ENCODE assay signal across 9 mouse cellular contexts in genomic region chr1:51934176-51934924, GRCm38 (mm10). TPM values are rescaled to one million over a fixed set of nuclear protein-coding genes. Genes with fewer than 3 reads are reported as not detected.
A peak's percentile ranks its signal among the peaks of the same experiment; 100 is the strongest.
DNase-seq lines count a peak whose midpoint lies in the region; ATAC-seq and TF ChIP-seq lines count a peak whose summit lies in the region.
"Had no signal": no experiment of that assay in that cellular context is flagged by ENCODE, and none has a peak within 500 bp of the region (broad histone marks: within the 10 kb centered on the region; RNA-seq: fewer than 3 reads in every experiment).

No protein-coding gene starts in this region.

- intact Hi-C loops in gastrocnemius, adult 2 months (cut with DNase I): no loop called here

- H3K4me3 ChIP-seq in liver, embryonic 12.5 days: no peak overlapping the region
- no peak overlapping the region for H3K4me3 ChIP-seq in gastrocnemius, adult 2 months
- H3K4me3 ChIP-seq: midbrain, embryonic 15.5 days had no signal

- no peaks in the 10 kb centered on the region for H3K36me3 ChIP-seq in liver, embryonic 12.5 days
- H3K36me3 ChIP-seq: midbrain, embryonic 15.5 days had no signal

- H3K9me3 ChIP-seq in liver, embryonic 12.5 days (replicated peaks): no peaks in the 10 kb centered on the region
- H3K9me3 ChIP-seq: midbrain, embryonic 15.5 days had no signal

- H3K9ac ChIP-seq in liver, embryonic 12.5 days: no peak overlapping the region
- H3K9ac ChIP-seq: midbrain, embryonic 15.5 days had no signal

- H3K27me3 ChIP-seq in liver, embryonic 12.5 days (replicated peaks): no peaks in the 10 kb centered on the region
- H3K27me3 ChIP-seq: midbrain, embryonic 15.5 days had no signal

- 26% methylated on average over 11 of the region's 11 CpGs for WGBS in liver, embryonic 12.5 days (ENCODE audit: insufficient replicate concordance)

- DNase-seq in A20 (ENCODE audit: low read depth, low spot score): peak; percentile 81
- DNase-seq in gastrocnemius, adult 2 months: no peak
- DNase-seq in cerebellum, adult 9-10 months: no peak
- no peak for DNase-seq in right cerebral cortex, postnatal 36 days (ENCODE audit: low spot score in 2 of 2)
- DNase-seq: right cerebral cortex, postnatal 25 days had no signal

- H3K4me2 ChIP-seq in liver, embryonic 12.5 days: no peak overlapping the region
- H3K4me2 ChIP-seq: midbrain, embryonic 15.5 days had no signal

- H3K27ac ChIP-seq in liver, embryonic 12.5 days: peak overlapping the region; percentile 20; the same call in 1 of the 2 replicates
- H3K27ac ChIP-seq in gastrocnemius, adult 2 months: no peak overlapping the region
- H3K27ac ChIP-seq: midbrain, embryonic 15.5 days had no signal

- ATAC-seq in CD4-positive, CD25-positive, alpha-beta regulatory T cell, adult 4 months: peak; percentile 88
- peak; percentile 57 for ATAC-seq in liver, embryonic 12.5 days
- ATAC-seq in neutrophil, adult 5-6 weeks (ENCODE audit: extremely low read depth, insufficient number of reproducible peaks, low FRiP score, poor library complexity, severe bottlenecking): peak; percentile 95
- ATAC-seq: midbrain, embryonic 15.5 days had no signal

- peaks cover 21% of the 10 kb centered on the region for H3K4me1 ChIP-seq in liver, embryonic 12.5 days
- H3K4me1 ChIP-seq: midbrain, embryonic 15.5 days had no signal

- no peak for TF ChIP-seq CTCF in gastrocnemius, adult 2 months (IDR thresholded peaks at IDR 0.05)

RNA-seq across cellular contexts. Expression of gene Myo1b, which starts 18.5 kb away (rescaled TPM):
- polyA plus RNA-seq in CD4-positive, CD25-positive, alpha-beta regulatory T cell, adult 4 months (2017; shearing (Covaris generic)): 1 to 10 TPM in 1 of 2 experiments, under 1 TPM in 1; 0.23 to 1.1 TPM
- polyA plus RNA-seq in liver, embryonic 12.5 days (2016; fragmentation: Nextera tagmentation; extraction: Ambion mirVana): 12.0 and 13.2 TPM in 2 replicates
- 2.2 TPM in 1 of 2 replicates, not detected in the other for total RNA-seq in neutrophil, adult 5-6 weeks (2017)
- 10 to 100 TPM in 1 of 2 experiments, 1 to 10 TPM in 1; 8.8 to 13.1 TPM for total RNA-seq in gastrocnemius, adult 2 months (2021)

RNA-seq across cellular contexts. Expression of gene Stat4, which starts 52.6 kb away (rescaled TPM):
- polyA plus RNA-seq in CD4-positive, CD25-positive, alpha-beta regulatory T cell, adult 4 months (2017; shearing (Covaris generic)): 100 to 1,000 TPM; 123 to 149 TPM
- 2.1 and 2.5 TPM in 2 replicates for polyA plus RNA-seq in liver, embryonic 12.5 days (2016; fragmentation: Nextera tagmentation; extraction: Ambion mirVana)
- total RNA-seq in neutrophil, adult 5-6 weeks (2017): 93.2 and 117 TPM in 2 replicates
- total RNA-seq in gastrocnemius, adult 2 months (2021): under 1 TPM in 1 of 2 experiments, not detected in 1; 0.08 TPM

Comparison
In these comparisons a context has a peak if more than half of its experiments do, and no peak if none do; other contexts are left out.
1. RNA of gene Stat4, which starts 52.6 kb away (total RNA-seq): 93.2 to 117 TPM in neutrophil, adult 5-6 weeks; 0.08 TPM in gastrocnemius, adult 2 months; every median in the first group is over 10 times any median in the second.
2. Peak in every context shown above with its lines, with median percentiles within 50 percentile points of each other: ATAC-seq.